Mouse (Mus musculus): ENCODE data around the gene Scml4.

- TF ChIP-seq CTCF (IDR thresholded peaks at IDR 0.05; ENCODE audit: low read depth, low read length): peak; percentile 35
- no peak for TF ChIP-seq POLR2A (IDR thresholded peaks at IDR 0.05; ENCODE audit: borderline replicate concordance, low read depth, low read length)
Measured at GRCm38 (mm10) chr10:42972504-42973172, 112.5 kb downstream of the Scml4 start.
